Mouse (Mus musculus): ENCODE data around the gene Fbxo30.

Fbxo30 gene

DNA sequence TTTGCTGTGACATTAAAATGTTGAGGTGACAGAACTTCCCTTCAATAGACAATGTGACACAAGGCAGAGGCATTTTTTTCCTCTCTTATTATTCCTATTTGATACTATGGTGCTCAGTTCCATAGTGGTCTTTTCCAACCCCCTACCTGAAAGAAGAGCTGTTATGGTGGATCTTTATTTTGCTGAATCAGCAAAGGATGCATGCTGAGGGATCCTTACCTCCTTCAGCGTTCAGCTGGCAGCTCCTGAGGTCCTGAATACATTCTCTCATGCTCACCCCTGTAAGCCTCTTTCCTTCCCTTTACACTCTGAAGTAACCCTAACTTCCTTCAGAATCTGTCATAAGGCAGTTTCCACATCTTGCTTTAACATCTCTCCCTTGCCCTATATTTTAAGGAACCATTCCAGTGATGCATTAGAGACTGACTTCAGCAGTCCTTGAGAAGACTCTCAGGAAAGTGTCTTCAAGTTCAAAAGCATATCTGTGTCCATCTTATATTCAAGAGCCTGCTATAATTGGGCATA is 38.4 kb downstream of the Fbxo30 start:
- intact Hi-C loops (cut with DNase I) = no loop called here

DNA sequence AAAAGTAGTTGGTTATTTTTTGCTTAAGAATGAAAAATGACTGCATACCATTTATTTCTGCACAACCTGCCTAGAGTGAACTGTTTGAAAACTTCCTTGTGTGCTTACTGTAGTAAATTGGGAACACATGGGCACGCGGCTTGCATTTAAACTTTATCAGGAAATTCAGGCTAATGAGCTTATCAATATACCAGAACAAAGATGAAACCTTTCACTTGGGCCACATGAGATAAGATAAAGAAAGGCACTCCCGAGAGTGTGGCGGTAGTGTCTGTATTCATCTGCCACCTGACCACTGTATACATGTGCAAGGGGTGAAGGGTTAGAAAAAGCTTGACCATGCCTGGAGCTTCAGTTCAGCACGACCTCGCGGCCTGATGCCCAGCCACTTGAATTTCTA is 41.2 kb downstream of the Fbxo30 start:
- intact Hi-C loops (cut with DNase I) = no loop called here

DNA sequence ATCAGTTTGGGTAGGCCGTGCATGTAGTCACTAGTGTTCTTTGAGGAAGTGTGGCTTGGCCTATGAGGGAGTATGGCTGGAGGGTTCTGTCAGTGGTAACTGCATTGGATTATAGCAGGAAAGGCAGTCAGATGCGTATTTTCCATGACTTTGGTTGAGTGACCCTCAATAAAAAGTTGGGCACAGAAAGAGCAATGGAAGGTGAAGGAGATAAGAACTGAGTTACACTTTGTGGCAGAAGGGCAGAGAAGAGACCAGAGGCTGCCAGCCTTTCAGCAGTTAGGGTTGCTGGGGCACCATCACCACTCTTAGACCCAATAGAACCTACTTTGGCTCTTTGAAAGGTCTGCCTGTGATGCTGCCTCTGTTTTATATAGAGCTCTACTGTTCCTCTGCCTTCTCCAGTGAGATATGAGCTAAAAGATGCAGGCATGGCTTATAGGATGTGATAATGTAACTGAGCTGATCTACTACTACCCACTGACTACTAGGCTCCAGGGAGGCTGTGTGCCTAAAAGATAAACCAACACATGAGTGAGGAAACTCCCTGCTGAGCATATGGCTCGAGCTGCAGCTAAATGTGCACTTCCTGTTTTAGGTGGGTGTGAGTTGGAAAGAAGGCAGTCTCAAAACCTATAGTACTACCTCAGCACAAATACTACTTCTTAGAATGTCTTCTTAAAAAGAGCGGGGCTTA is 42.2 kb downstream of the Fbxo30 start:
- intact Hi-C loops (cut with DNase I) = no loop called here

DNA sequence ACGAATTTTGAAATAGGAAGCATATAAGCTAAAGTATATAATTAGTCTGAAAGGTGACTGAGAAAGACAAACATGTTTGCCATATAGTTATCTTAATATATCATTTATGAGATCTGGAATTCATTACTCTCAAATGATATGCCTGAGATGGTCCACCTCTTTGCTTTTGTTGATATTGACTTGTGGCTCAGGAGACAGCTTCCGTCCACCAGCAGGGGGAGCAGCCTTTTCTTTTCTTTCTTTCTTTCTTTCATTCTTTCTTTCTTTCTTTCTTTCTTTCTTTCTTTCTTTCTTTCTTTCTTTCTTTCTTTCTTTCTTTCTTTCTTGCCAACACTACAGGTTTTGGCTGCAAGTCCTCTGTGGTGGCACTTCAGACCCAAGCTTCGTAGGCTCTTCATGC is 45.4 kb downstream of the Fbxo30 start:
- intact Hi-C loops (cut with DNase I) = no loop called here

DNA sequence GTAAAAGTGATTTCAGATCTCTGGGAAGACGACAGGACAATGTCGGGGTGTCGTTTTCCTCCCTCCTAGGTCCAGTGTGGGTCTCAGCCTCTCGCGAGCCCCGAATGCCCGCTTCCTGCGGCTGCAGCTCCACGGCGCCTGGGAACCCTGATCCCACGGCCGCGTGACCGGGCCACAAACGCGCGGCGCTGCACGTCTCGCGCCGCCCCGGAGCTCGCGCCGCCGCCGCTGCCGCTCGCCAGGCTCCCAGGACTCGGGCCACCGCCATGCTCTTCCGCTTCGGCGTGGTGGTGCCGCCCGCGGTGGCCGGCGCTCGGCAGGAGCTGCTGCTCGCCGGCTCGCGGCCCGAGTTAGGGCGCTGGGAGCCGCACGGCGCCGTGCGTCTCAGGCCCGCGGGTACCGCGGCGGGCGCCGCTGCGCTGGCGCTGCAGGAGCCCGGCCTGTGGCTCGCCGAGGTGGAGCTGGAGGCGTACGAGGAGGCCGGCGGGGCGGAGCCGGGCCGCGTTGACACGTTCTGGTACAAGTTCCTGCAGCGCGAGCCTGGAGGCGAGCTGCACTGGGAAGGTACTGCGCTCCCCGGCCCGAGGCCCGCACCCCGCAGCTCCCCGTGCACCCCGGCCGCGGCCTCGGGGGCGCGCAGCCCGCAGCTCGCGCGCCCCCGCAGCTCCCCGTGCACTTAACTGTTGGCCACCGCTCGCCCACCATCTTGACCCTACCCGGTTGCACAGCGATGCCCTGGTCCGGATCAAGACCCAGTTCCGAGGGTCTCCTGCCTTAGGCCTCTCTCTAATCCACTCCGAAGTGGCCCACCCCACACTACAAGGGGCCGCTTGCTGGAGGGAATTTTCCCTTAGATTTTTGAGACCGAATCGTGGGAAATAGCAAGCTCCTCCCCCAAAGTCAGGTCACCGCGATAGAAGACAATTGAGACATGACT is 62.3 kb downstream of the Fbxo30 start, which contains the start of gene Epm2a:
Gene Epm2a (plus strand): TSS at position 200 of the 937 bp plus-strand sequence.
- intact Hi-C loops (cut with DNase I) = loop anchor here (2.0 kb wide), 1 partner anchor 59 kb away; no protein-coding TSS in a partner anchor

DNA sequence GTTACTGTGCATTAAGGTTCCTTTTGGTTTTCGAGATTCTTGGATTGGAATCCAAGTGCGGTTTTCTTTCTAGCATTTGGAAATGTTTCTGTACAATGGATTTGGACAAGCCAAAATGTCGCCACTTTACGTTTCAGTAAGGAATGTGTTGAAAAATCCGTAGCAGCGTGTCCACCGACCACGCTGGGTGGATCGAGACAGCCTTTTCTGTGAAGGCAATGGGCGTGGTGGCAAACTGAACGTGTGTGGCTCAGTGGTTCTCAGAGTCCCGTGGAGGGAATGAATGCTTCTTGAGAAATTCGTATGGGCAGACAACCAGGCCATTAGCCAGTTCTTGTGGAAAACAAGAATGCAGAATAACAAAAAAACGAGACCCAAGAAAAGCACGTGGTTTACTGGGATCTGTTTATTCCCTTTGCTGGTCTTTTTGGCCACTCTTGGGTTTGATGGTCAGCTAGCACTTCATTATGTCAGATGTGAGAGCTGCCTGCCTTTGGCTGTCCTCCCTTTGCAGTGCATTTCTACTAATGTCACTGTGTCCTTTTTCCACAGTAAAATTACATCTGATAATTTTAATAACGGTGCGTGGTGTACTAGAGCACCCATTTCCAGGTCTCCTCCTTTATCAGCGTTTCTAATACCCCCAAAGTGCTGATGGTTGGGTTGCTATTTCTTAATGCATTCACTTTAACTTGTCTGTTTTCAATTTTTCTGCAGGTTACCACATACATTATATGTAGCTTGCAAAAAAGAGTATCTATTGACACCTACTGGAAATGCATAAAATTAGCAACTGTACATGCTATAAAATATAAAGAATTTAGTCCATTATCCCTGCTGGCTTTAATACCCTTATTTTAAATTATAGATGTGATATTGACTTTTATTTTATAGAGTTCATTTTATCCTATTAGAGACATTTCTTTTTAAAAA is 63.7 kb downstream of the Fbxo30 start:
- intact Hi-C loops (cut with DNase I) = no loop called here

Data from adrenal gland (tissue).